Mouse (Mus musculus): Measurements from ENCODE around the gene Foxa3.

- TF ChIP-seq CTCF (IDR thresholded peaks at IDR 0.05; ENCODE audit: low read depth, low read length) = no peak
- TF ChIP-seq POLR2A (IDR thresholded peaks at IDR 0.05; ENCODE audit: extremely low read depth, insufficient read depth, low read length) = no peak
Measured at GRCm38 (mm10) chr7:19005417-19006121, 17.8 kb downstream of the Foxa3 start.
